Mouse (Mus musculus) left cerebral cortex, postnatal 36 days (tissue): Measurements from ENCODE around the gene Dpyd. TPM values are rescaled to one million over a fixed set of nuclear protein-coding genes. Genes with fewer than 3 reads are reported as not detected.

Experiments
- DNase-seq, 2 experiments: peaks; one replicate each; pipeline ENCODE4 v3.0.0; 2021 to 2022; ENCODE audit warnings: low spot score in 2 of 2, mixed read lengths in 1 of 2
- intact Hi-C: fragments of 180-260 bp; cut with DNase I; formaldehyde crosslinking; loops from one replicate; pipeline ENCODE4 v1.15.1; 2025
- total RNA-seq, 2 experiments: library from RNA; stranded (reverse); gene quantifications; 2 replicates each; pipeline ENCODE4 v1.2.3; 2021

The Dpyd gene
- total RNA-seq, 2 experiments from 2014 or later, result 6.3 to 15.4 TPM

- intact Hi-C loops, result loop anchor here (10.0 kb wide), 1 partner anchor 239 kb away; no protein-coding TSS in a partner anchor
- DNase-seq, result no peak
Observed at GRCm38 (mm10) chr3:118674121-118674745, 112.3 kb downstream of the Dpyd start.

- DNase-seq, result no peak
- intact Hi-C loops, result loop anchor here (10.0 kb wide), 1 partner anchor 241 kb away; no protein-coding TSS in a partner anchor
Observed at GRCm38 (mm10) chr3:118675441-118675840, 113.5 kb downstream of the Dpyd start.

DNA sequence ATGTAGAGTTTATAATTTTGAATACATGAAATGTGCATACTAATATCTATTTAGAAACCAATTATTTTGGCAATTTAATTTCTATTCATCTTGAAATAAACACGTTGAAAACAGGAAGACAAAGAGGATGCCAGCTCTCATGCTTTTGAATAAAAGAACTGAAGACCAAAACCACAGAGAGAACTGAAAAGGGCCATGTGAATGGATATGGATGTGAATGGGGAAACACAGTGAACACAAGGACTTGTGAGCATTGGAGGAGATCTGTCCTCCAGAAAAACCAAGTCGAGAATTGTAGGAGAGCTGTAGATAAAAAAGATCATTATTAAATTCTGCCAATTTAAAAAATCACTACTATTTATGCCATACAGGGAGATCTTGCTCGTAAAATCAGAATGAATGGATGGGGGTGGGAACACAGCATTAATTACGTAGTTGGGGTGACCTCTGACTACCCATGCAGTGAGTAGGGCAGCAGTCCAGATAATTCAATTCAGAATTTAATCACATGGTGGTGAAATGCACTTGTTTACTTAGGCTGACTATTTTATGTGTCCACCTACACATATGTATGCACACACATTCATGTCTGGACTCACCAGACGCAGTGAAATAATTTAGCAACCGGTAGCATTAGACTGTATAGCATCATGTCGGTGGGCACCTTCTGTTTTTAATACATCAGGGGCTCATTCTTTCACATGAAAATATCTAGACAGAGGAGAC lies 114.3 kb downstream of the Dpyd start:
- DNase-seq, result no peak
- intact Hi-C loops, result loop anchor here (10.0 kb wide), 1 partner anchor 241 kb away; no protein-coding TSS in a partner anchor

GRCm38 (mm10) chr3:118680803-118681202 lies 118.9 kb downstream of the Dpyd start:
- no peak for DNase-seq
- intact Hi-C loops, result no loop called here

- DNase-seq, result no peak
- intact Hi-C loops, result no loop called here
Observed at GRCm38 (mm10) chr3:118750269-118750668, 188.3 kb downstream of the Dpyd start.

GRCm38 (mm10) chr3:118753623-118754022 lies 191.7 kb downstream of the Dpyd start:
- no peak for DNase-seq

GRCm38 (mm10) chr3:118756099-118756498 lies 194.2 kb downstream of the Dpyd start:
- intact Hi-C loops, result no loop called here
- no peak for DNase-seq

More at GRCm38 (mm10) chr3:118753623-118754022, 191.7 kb downstream of the Dpyd start:
- intact Hi-C loops, result no loop called here

- no peak for DNase-seq
- intact Hi-C loops, result no loop called here
Observed at GRCm38 (mm10) chr3:118812885-118813284, 251.0 kb downstream of the Dpyd start.

GRCm38 (mm10) chr3:118850613-118851527 lies 288.9 kb downstream of the Dpyd start:
- intact Hi-C loops, result no loop called here

GRCm38 (mm10) chr3:118852711-118853110 lies 290.8 kb downstream of the Dpyd start:
- DNase-seq, result no peak
- intact Hi-C loops, result no loop called here

More at GRCm38 (mm10) chr3:118850613-118851527, 288.9 kb downstream of the Dpyd start:
- no peak for DNase-seq

GRCm38 (mm10) chr3:118855411-118855810 lies 293.5 kb downstream of the Dpyd start:
- intact Hi-C loops, result no loop called here
- no peak for DNase-seq

DNA sequence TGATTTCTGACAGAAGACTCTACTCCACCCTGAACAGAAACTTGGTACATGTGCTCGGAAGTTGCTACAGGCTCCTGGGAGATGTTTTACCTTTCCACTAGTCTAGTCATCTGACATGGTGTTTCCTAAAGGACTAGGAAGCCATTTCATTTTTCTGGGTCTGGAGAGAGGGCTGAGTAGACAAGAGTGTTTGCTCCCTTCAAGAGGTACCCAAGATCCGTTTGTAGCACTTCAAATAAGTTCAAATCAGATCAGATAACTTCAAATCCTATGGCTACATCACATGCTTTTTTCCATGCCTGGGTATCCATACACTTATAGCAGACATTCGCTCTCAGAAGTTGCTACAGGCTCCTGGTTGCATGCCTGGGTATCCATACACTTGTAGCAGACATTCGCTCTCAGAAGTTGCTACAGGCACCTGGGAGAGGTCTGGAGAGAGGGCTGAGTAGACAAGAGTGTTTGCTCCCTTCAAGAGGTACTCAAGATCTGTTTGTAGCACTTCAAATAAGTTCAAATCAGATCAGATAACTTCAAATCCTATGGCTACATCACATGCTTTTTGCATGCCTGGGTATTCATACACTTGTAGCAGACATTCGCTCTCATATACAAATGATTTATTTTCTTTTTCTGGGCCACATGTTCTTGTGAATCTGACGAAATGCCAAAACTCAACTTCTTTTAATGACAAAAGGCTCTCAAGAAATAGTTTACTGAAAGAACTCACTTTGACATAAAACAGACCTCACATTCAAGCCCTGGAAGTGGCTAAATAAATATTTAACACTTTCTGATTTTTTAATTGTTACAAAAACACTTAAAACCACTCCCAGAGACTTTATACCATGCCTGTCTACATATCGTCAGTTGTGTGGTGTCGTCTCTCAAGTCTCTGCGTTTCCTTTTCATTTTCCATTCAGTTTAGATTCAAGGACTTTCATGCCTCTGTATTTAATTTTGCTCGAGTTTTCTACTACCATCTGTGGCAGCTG lies 307.5 kb downstream of the Dpyd start:
- intact Hi-C loops, result no loop called here
- DNase-seq, result no peak

GRCm38 (mm10) chr3:118875871-118876270 lies 313.9 kb downstream of the Dpyd start:
- no peak for DNase-seq
- intact Hi-C loops, result no loop called here

GRCm38 (mm10) chr3:118899036-118899435 lies 337.1 kb downstream of the Dpyd start:
- intact Hi-C loops, result no loop called here
- no peak for DNase-seq

GRCm38 (mm10) chr3:118991312-118991711 lies 429.4 kb downstream of the Dpyd start:
- no peak for DNase-seq
- intact Hi-C loops, result no loop called here

GRCm38 (mm10) chr3:118991793-118992192 lies 429.9 kb downstream of the Dpyd start:
- intact Hi-C loops, result no loop called here
- no peak for DNase-seq

- intact Hi-C loops, result no loop called here
- no peak for DNase-seq
Observed at GRCm38 (mm10) chr3:119021255-119021654, 459.3 kb downstream of the Dpyd start.

- intact Hi-C loops, result no loop called here
- DNase-seq, result no peak
Observed at GRCm38 (mm10) chr3:119042611-119043010, 480.7 kb downstream of the Dpyd start.

DNA sequence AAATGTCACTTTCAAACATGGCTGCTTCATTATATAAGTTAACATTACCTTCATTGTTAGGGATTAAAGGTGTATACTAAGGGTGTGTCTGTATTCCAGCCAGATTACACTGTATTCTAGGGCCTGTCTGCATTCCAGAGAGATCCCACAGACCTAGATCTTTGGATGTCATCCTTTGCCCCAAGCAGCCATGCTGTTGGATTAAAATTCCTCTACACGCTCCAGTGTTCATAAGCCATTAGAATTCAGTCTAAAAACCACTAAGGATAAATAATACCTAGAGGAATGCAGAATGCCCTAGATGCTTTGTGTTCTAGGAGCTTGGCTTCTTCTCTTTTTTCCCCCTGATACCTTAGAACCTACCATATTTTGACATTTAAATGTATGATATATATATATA lies 494.2 kb downstream of the Dpyd start:
- intact Hi-C loops, result no loop called here
- no peak for DNase-seq
